Mouse (Mus musculus) hindbrain, embryonic 16.5 days (tissue): Measurements from ENCODE around the gene Arpc1a. TPM values are rescaled to one million over a fixed set of nuclear protein-coding genes. Genes with fewer than 3 reads are reported as not detected.
"Not testable (repeated sequence)": the region's sequence is repeated elsewhere in the genome, so short reads cannot be mapped to it uniquely, and the experiment has no call there.

ENCODE experiments used
- ATAC-seq: fragments of 200-750 bp; cut with Nextera tagmentation; 2 replicates; pipeline ENCODE4 v1.8.0; 2017; ENCODE audit warnings: moderate TSS enrichment, moderate library complexity
- H3K27ac ChIP-seq: fragments of 300-500 bp; sonication (generic); 2 replicates; pipeline ENCODE4 v1.5.1; 2014; ENCODE audit warnings: low read depth, mild to moderate bottlenecking, control low read depth, low read length, moderate library complexity
- H3K27me3 ChIP-seq: fragments of 300-500 bp; sonication (generic); replicated peaks from 2 replicates; pipeline ENCODE4 v1.6.1; 2014; ENCODE audit warnings: low read length; ENCODE audit not compliant: control insufficient read depth, insufficient read depth
- H3K36me3 ChIP-seq: fragments of 300-500 bp; sonication (generic); 2 replicates; pipeline ENCODE4 v1.6.1; 2014; ENCODE audit warnings: mild to moderate bottlenecking, low read length, moderate library complexity, mixed read lengths; ENCODE audit not compliant: control insufficient read depth, insufficient read depth
- H3K4me1 ChIP-seq: fragments of 300-500 bp; sonication (generic); 2 replicates; pipeline ENCODE4 v1.6.1; 2014; ENCODE audit warnings: low read depth, low read length; ENCODE audit not compliant: control insufficient read depth, insufficient read depth
- H3K4me2 ChIP-seq: fragments of 300-500 bp; sonication (generic); 2 replicates; pipeline ENCODE4 v1.6.1; 2014; ENCODE audit warnings: mild to moderate bottlenecking, low read length, control low read depth, moderate library complexity
- H3K4me3 ChIP-seq: fragments of 300-500 bp; sonication (generic); 2 replicates; pipeline ENCODE4 v1.5.1; 2014; ENCODE audit warnings: mild to moderate bottlenecking, low read length, control low read depth, moderate library complexity
- H3K9ac ChIP-seq: fragments of 300-500 bp; sonication (generic); 2 replicates; pipeline ENCODE4 v1.6.1; 2014; ENCODE audit warnings: low read depth, mild to moderate bottlenecking, control low read depth, low read length, moderate library complexity
- H3K9me3 ChIP-seq: fragments of 300-500 bp; sonication (generic); 2 replicates; pipeline ENCODE4 v1.6.1; 2014; ENCODE audit warnings: mild to moderate bottlenecking, low read length, moderate library complexity; ENCODE audit not compliant: control insufficient read depth
- WGBS: fragments of 180-500 bp; shearing (Covaris S2); extraction: QIAGEN DNeasy Blood & Tissue Kit; methylation state at CpG from one replicate; pipeline ENCODE4 v1.1.7; 2014; 5-methylcytosine and 5-hydroxymethylcytosine counted together
- polyA plus RNA-seq: library from polyadenylated mRNA; unstranded; fragments of >200 nt; fragmentation: Nextera tagmentation; extraction: Ambion mirVana; gene quantifications from 2 replicates; pipeline ENCODE4 v1.2.1, GENCODE M21; 2015

The Arpc1a gene
- polyA plus RNA-seq, 1 experiment from 2014 or later: 235 TPM

GRCm38 (mm10) chr5:145069707-145070106, 13.9 kb upstream of the Arpc1a start:
- Histone ChIP-seq H3K36me3 (no peaks in the 10 kb centered on the region), H3K27ac (no peak overlapping the region), H3K27me3 (no peaks in the 10 kb centered on the region), H3K4me2 (no peak overlapping the region), H3K9ac (no peak overlapping the region), H3K4me1 (no peaks in the 10 kb centered on the region), H3K4me3 (no peak overlapping the region), H3K9me3 (no peaks in the 10 kb centered on the region)
- 2% methylated on average over 5 of the region's 5 CpGs for WGBS
- ATAC-seq: 0 out of 2 replicates have a peak, but pooled peaks have one; percentile 56

DNA sequence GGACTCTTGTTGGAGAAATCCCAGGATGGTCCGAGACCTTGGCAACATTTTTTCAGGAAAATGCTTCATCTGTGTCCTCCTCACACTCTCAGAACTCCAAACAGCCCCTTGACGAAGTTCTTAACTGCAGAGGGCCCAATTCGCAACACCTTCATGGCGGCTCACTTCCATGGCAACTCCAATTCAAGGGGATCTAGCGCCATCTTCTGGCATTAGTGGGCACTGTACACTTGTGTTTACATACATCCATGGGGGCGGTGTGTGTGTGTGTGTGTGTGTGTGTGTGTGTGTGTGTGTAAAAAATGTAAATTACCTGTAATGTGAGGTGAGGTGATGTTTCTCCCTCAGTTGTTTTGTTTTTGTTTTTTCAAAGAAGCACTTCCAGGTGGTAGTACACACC, 12.3 kb upstream of the Arpc1a start:
- no peak for ATAC-seq
- no peak overlapping the region for H3K27ac ChIP-seq

GRCm38 (mm10) chr5:145075081-145075480, 8.5 kb upstream of the Arpc1a start:
- no peak overlapping the region for H3K27ac ChIP-seq
- ATAC-seq: no peak
- H3K9ac ChIP-seq: no peak overlapping the region
- H3K4me1 ChIP-seq: no peaks in the 10 kb centered on the region
- 61% methylated on average over 3 of the region's 3 CpGs for WGBS
- no peaks in the 10 kb centered on the region for H3K27me3 ChIP-seq
- no peak overlapping the region for H3K4me3 ChIP-seq
- no peaks in the 10 kb centered on the region for H3K36me3 ChIP-seq
- H3K4me2 ChIP-seq: no peak overlapping the region
- H3K9me3 ChIP-seq: no peaks in the 10 kb centered on the region

More for the DNA sequence above, 12.3 kb upstream of the Arpc1a start:
- no peak overlapping the region for H3K4me3 ChIP-seq
- H3K4me2 ChIP-seq: no peak overlapping the region
- H3K9ac ChIP-seq: no peak overlapping the region
- no peaks in the 10 kb centered on the region for H3K27me3 ChIP-seq
- no peaks in the 10 kb centered on the region for H3K4me1 ChIP-seq
- H3K9me3 ChIP-seq: no peaks in the 10 kb centered on the region
- no peaks in the 10 kb centered on the region for H3K36me3 ChIP-seq
- WGBS: 54% methylated on average over 6 of the region's 6 CpGs

- Histone ChIP-seq H3K4me2 (no peak overlapping the region), H3K27me3 (no peaks in the 10 kb centered on the region), H3K27ac (no peak overlapping the region), H3K4me3 (no peak overlapping the region), H3K36me3 (no peaks in the 10 kb centered on the region), H3K4me1 (peaks cover 11% of the 10 kb centered on the region), H3K9ac (no peak overlapping the region), H3K9me3 (no peaks in the 10 kb centered on the region)
- 89% methylated on average over 10 of the region's 10 CpGs for WGBS
- ATAC-seq: no peak
These were observed 1.6 kb upstream of the Arpc1a start for GRCm38 (mm10) chr5:145081866-145082613.

DNA sequence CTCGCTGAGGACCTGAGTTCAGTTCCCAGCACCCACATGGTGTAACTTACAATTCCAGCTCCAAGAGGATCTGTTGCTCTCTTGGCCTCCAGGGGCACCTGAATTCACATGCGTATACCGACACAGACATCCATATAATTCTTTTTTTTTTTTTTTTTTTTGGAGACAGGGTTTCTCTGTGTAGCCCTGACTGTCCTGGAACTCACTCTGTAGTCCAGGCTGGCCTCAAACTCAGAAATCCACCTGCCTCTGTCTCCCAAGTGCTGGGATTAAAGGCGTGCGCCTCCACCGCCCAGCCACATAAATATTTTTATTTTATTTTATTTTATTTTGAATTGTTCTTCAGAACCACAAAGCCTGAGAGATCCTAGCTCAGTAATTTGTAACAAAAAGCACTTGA, 429 bp upstream of the Arpc1a start:
- WGBS: 51% methylated on average over 6 of the region's 6 CpGs
- peak; percentile 38 for ATAC-seq
- H3K36me3 ChIP-seq, H3K27me3 ChIP-seq, H3K9me3 ChIP-seq: not testable (repeated sequence)
- H3K27ac ChIP-seq: peak overlapping the region; percentile 84
- peak overlapping the region; percentile 88 for H3K4me2 ChIP-seq
- H3K4me1 ChIP-seq: peaks cover 11% of the 10 kb centered on the region
- H3K4me3 ChIP-seq: peak overlapping the region; percentile 94
- peak overlapping the region; percentile 93 for H3K9ac ChIP-seq

- no peaks in the 10 kb centered on the region for H3K27me3 ChIP-seq
- peaks cover 11% of the 10 kb centered on the region for H3K4me1 ChIP-seq
- H3K4me2 ChIP-seq: peak overlapping the region; percentile 88
- H3K9ac ChIP-seq: peak overlapping the region; percentile 20; the same call in 1 of the 2 replicates
- no peak for ATAC-seq
- peak overlapping the region; percentile 94 for H3K4me3 ChIP-seq
- H3K9me3 ChIP-seq: no peaks in the 10 kb centered on the region
- H3K36me3 ChIP-seq: no peaks in the 10 kb centered on the region
- 77% methylated on average over 2 of the region's 2 CpGs for WGBS
- no peak overlapping the region for H3K27ac ChIP-seq
These were observed 1.2 kb downstream of the Arpc1a start for GRCm38 (mm10) chr5:145084822-145085221.

- Histone ChIP-seq H3K27ac (no peak overlapping the region), H3K4me1 (peaks cover 11% of the 10 kb centered on the region), H3K4me3 (no peak overlapping the region), H3K4me2 (no peak overlapping the region), H3K36me3 (peaks cover 11% of the 10 kb centered on the region), H3K9ac (no peak overlapping the region), H3K27me3 (no peaks in the 10 kb centered on the region), H3K9me3 (no peaks in the 10 kb centered on the region)
- no peak for ATAC-seq
- 96% methylated on average over 2 of the region's 2 CpGs for WGBS
These were observed 4.6 kb downstream of the Arpc1a start for GRCm38 (mm10) chr5:145088186-145088585.

- Histone ChIP-seq H3K4me1 (peaks cover 4% of the 10 kb centered on the region), H3K4me2 (no peak overlapping the region), H3K9me3 (no peaks in the 10 kb centered on the region), H3K4me3 (no peak overlapping the region), H3K36me3 (peaks cover 16% of the 10 kb centered on the region), H3K27me3 (no peaks in the 10 kb centered on the region), H3K9ac (no peak overlapping the region), H3K27ac (no peak overlapping the region)
- 95% methylated on average over 3 of the region's 3 CpGs for WGBS
- no peak for ATAC-seq
These were observed 6.2 kb downstream of the Arpc1a start for GRCm38 (mm10) chr5:145089878-145090277.

DNA sequence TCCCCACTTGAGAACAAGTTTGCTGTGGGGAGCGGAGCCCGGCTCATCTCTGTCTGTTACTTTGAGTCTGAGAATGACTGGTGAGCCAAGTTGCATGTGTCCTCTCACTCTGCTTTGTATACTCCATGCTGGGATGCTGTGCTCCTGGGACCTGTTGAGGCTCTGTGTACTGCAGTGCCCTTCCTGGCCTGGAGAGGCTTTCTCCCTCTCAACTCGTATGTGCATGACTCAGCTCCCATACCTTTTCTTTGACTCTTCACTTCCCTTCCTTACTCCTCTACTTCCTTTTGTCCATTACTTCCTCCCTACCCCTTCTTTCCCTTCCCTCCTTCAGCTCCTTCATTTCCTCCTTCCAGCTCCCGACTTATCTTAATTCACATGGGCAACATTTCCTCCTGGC, 12.6 kb downstream of the Arpc1a start:
- no peak for ATAC-seq
- Histone ChIP-seq H3K9me3 (no peaks in the 10 kb centered on the region), H3K4me2 (no peak overlapping the region), H3K9ac (no peak overlapping the region), H3K27ac (no peak overlapping the region), H3K27me3 (no peaks in the 10 kb centered on the region), H3K4me3 (no peak overlapping the region), H3K36me3 (peaks cover 41% of the 10 kb centered on the region), H3K4me1 (no peaks in the 10 kb centered on the region)
- 90% methylated on average over 4 of the region's 4 CpGs for WGBS
